Mouse (Mus musculus) megakaryocyte-erythroid progenitor cell, adult 5-6 weeks (primary cell): ENCODE results near the gene Gm11213. TPM values are rescaled to one million over a fixed set of nuclear protein-coding genes. Genes with fewer than 3 reads are reported as not detected.
A peak's percentile ranks its signal among the peaks of the same experiment; 100 is the strongest.

Source experiments
- ATAC-seq: replicated peaks from 2 replicates; pipeline ENCODE4 v1.8.0; 2016; ENCODE audit warnings: mild to moderate bottlenecking, inconsistent platforms; ENCODE audit not compliant: severe bottlenecking, poor library complexity, low FRiP score, low TSS enrichment
- total RNA-seq, 2 experiments: library from RNA; stranded (forward) in 1 of 2; stranded (reverse) in 1 of 2; fragments of 200-1000, 215-1000 nt in 1 of 2; fragments of >200 nt in 1 of 2; fragmentation: Nextera tagmentation in 1 of 2; gene quantifications; 2 replicates each; pipeline ENCODE4 v1.2.3; 2014 to 2017

The Gm11213 gene
- total RNA-seq, 2 experiments from 2014 or later: not detected

DNA sequence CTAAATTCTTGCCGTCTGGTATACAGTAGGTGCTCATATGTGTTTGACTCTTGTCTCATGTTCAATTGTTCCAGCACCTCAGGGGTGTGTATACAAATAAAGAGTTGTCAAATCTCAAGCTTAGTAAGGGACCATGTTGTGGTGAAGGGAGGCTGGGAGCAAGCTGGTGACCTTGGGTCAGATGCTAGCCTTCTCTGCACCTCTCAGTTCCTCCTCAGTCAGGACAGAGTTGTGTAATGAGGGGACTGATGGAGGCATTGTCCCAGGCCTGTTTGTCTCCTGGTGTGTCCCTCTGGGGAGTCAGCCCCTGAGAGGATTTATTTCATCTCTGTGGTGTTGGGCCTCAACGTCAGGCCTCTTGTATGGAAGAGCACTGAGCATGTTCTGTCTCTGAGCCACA, 18.8 kb downstream of the Gm11213 start:
- ATAC-seq: no peak

DNA sequence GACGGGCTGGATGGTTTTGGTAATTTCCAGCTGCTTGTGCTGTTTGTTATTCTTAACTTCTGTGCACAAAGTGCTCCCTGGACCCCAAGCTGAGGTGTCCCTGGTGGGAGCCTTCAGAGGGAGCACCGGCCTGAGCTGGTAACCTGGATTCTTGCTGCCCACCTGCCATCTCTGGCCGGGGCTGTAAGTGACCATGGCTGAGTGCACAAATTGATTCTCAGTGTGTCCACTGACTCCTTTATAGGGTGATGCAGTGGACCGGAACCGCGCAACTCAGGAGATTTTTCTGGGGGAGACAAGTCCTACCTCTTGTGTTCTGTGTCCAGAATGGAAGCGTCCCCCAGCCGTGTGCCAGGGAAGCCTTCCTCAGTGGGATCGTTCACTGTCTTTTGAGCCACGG, 19.8 kb downstream of the Gm11213 start:
- ATAC-seq: no peak

DNA sequence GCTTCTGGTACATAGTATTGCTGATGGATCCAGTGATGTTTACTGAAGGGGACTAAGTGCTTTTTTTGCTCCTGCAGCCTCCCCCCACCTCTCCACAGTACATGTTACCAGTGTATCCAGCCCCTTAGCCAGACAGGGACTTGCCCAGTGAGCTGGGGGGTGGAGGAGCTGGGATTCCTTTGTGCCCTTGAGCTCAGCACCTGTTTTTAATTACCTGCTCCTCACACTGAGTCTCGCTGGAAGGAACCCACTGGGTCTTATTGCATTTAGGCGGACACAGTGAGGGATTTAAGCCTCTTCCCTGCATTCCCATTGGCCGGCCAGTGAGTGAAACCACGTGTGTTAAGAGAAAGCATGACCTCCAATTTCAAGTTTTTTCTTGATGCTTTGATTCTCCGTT, 22.5 kb downstream of the Gm11213 start:
- ATAC-seq: no peak

DNA sequence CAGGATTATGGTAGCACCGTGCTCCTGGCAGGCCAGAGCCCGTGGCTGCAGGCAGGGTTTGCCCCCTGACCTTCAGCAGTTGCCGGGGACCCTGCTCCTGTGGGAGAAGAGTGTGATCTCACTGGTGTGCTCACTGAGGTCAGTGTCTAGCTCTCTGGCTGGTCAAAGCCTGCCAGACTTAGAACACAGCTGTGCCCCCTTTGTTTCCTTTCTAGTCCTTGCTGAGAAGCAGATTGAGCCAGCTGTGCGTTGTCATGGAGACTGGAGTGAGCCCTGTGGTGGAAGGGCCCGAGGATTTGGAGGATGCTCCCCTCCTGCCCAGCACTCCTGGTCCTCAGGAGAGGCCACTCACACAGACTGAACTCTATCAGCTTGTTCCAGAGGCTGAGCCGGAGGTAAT, 25.0 kb downstream of the Gm11213 start:
- no peak for ATAC-seq

DNA sequence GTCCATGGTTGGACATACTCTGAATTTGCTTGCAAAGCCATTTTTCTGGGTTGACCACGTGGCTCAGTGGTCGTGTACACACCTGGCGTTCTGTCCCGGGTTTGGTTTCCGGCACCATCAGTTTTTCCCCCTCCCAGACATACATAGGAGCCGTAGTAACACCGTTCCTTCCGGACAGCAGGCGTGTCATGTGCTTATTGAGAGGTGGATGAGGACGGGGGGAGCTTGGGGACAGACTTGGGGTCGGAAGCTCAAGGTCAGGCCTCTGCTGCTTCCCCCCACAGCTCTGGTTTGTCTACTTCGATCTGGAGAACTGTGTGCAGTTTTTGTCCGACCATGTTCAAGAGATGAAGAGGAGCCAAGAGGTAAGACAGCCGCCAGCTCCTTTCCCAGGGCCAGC, 25.4 kb downstream of the Gm11213 start:
- ATAC-seq: no peak

DNA sequence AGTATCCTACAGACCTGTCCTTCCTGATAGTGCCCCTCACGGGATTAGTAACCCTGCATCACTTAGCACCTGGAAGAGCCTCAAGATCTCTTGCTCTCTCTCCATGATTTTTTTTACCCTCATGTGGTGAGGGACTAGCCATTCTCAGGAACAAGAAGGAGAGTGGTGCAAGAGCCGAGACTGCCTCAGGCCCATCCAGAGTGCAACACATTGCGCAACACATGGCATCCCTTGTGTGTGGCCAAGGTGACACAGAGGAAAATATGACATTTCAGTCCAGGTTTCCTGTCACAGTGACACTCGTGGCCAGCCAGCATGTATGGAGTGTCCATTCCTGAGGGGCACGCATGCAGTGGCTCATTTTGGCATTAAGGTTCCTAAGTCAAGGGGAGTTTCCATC, 32.4 kb downstream of the Gm11213 start:
- ATAC-seq: no peak

DNA sequence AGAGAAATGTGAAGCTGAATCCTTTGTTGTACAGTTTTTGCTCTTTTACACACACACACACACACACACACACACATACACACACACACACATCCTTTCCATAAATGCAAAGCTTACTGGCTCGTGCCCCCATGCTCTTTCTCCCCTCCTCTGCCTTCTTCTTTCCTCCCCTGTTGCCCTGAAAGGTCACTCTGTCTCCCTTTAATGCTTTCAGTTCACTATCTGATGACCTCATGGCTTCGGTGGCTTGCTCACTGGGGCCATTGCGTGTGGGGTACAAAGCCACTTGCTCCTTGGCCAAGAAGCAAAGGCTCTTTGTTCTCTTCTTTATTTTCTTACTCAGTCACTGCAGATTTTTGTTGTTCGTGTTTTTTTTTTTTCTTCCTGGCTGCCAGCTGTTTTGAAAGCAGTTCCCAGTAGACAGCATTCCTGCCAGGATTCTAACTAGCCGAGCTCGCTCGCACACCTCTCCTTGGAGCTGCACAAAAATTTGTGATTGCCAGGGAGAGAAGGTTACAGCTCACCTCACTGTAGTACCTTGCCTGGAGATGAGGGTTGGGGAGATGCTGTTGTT, 34.8 kb downstream of the Gm11213 start:
- no peak for ATAC-seq

DNA sequence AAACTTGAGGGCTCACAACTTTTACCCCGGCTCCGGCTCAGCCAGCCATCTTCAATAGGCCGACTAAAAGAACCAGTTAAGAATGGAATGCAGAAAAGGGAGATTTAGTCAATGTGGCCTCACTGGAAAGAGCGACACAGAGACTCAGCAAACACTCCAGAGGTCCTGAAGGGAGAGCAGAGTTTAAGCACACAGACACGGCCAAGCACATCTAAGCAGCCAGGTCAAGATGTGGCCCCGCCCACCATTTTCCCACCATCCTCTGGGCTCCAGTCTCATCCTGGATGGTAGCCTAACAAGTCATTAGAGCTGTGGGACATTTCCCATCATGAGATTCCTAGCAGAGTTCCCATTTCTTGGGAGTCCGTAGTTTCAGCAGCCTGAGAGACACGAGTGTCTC, 35.7 kb downstream of the Gm11213 start:
- no peak for ATAC-seq

DNA sequence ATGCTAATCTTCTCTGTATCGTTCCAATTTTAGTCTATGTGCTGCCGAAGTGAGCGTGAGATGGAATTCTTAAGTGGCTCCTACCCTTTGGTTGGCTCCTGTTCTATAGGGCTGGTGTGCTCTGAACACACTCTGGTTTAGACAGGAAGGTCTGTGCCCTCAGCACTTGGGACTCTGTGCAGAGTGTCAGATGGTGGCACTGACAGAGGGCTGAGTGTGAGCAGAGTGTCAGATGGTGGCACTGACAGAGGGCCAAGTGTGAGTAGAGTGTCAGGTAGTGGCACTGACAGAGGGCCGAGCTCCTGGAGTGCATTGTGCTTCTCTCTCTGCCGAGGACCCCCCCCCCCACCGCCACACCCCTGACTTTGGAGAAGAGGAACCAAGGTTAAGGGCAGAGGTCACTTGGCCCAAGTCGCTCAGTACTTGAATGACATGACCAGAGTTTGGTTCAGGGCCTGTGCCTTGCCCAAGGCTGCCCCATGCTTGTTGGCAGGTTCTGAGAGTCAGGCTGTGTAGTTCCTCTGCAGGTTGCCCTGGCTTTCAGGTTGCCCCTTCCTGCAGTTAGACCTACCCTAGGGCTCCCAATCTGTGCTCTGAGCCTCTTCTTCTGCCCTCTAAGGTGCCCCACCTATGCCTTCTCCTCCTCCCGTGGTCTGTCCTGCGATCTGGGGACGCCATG, 37.2 kb downstream of the Gm11213 start:
- no peak for ATAC-seq

DNA sequence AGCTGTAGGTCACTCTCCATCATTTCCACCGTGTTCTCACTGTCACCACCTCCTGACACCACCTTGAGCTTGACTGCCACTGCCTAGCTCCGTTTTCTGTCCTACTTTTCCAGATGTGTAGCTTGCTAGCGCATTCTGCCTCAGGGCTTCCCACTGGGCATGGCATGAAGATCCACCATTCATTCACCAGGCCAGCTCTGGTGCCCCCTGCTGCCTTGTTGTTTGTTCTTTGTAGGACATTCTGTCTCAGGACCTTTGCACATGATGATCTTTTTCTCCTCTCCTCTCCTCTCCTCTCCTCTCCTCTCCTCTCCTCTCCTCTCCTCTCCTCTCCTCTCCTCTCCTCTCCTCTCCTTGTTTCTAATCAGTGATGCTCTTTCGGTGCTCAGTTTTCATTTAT, 42.3 kb downstream of the Gm11213 start:
- no peak for ATAC-seq

DNA sequence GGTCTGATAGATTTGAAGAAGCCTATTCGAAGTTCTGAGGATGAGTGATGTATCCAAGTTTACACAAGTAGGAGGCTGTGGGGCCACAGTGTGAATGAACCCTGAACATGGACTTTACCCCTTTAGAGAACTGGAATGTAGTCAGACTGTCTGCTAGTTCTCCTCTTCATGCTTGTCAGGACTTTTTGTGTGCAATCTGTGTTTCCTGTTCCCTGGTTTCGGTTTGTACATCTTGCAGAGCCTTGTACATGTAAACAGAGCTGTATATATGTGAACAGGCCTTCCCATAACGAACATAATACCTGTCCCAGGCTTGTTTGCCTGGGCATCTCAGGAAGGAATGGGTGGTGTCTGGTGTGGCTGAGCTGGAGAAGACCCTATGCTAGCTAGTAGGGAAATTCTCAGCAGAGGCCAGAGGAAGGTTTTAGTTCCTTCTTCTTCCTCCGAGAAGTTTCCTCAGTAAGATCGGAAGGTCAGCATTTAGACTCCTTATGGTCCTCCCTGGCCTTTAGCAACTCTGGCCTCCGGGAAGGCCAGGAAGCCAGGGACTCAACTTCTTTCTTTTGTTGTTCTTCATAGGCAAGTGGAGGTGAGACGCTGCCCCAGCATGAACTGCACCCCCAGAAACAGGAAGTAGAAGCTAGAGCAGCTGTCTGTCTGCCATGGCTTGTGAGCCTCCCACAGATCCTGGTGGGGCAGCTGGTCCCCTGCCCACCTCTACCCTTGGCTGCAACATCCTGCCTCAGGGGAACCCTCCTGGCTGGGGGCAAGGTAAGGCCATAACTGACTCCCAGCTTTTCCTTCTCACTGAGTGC, 43.0 kb downstream of the Gm11213 start:
- no peak for ATAC-seq

DNA sequence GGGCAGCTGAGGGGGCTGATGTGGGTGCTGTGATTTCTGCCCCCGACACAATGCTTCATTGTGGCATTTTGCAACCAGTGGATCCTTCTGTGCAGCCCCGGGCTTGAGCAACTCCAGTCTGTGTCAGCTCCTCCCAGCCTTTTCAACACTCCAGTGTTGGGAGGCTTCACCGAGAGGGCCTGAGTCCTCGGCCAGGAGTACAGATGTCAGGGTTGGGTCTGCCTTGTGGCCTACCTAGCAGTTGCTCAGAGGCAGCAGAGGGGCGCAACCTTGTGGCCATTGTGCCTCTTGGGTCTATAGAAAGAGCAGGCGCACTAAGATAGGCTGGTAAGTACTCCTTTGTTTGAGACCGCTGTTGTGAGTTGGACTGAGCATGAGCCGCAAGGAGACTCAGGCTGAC, 45.0 kb downstream of the Gm11213 start:
- peak; percentile 23; the same call in 1 of the 2 replicates for ATAC-seq

DNA sequence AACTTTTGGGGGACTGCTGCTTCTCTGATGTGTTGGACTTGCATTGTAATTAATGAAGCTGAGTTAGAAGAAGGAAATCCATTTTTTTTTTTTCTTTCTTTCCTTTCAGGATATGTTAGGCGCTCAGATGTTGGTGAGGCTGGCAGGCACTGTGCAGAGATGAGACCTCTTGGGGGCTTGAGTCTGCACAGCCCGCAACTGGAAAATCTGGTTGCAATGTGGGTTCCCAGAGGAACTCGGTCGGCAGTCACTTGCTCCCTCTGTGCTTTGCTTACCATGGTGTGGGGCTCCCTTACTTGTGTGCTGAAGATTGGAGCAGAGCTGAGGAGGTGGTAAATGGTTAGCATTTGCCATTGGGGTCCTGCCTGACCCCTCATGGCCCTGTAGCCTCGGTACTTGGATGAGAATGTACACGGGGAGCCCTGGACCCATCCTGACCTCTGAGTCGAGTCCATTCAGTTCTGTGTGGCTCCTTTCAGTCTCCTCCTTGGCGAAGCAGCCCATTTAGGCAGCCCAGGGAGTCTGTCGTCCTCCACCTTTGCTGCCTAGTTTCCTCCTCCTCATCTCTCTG, 45.8 kb downstream of the Gm11213 start:
- ATAC-seq: 0 out of 2 replicates have a peak, but pooled peaks have one; percentile 12

DNA sequence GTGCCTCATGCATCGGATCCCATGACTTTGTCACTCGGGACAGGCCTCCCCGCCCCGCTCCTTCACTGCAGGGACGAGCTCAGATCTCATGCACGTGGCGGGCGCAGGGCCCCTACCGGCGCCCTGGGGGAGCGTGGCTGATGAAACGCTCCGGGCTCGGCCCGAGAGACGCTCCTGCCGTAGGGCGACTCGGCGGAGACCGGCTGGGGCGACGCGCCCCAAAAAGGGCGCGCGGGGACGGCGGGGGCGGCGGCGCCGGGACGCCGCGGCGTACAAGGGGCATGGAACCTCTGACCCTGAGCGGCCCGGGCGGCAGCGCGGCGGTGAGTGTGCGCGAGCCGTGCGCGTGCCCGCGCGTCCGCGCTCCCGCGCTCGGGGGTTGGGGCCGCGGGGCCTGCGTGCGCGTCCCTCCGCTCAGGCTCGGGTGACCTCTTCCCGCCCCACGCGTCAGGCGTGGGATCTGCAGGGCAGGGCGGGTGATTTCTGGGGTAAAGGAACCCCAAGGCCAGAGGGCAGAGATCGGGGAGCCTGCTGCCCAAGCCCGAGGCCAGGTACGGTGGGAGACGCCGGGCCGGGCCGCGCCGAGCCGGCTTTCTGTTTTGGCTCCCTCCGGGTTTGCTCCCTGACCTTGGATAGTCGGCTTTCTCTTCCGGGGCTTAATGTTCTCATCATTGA, 46.5 kb downstream of the Gm11213 start, which contains the start of gene Tmem268:
TSS of gene Tmem268 (plus strand) at position 375 of the 675 bp plus-strand sequence.
- peak; percentile 79 for ATAC-seq

DNA sequence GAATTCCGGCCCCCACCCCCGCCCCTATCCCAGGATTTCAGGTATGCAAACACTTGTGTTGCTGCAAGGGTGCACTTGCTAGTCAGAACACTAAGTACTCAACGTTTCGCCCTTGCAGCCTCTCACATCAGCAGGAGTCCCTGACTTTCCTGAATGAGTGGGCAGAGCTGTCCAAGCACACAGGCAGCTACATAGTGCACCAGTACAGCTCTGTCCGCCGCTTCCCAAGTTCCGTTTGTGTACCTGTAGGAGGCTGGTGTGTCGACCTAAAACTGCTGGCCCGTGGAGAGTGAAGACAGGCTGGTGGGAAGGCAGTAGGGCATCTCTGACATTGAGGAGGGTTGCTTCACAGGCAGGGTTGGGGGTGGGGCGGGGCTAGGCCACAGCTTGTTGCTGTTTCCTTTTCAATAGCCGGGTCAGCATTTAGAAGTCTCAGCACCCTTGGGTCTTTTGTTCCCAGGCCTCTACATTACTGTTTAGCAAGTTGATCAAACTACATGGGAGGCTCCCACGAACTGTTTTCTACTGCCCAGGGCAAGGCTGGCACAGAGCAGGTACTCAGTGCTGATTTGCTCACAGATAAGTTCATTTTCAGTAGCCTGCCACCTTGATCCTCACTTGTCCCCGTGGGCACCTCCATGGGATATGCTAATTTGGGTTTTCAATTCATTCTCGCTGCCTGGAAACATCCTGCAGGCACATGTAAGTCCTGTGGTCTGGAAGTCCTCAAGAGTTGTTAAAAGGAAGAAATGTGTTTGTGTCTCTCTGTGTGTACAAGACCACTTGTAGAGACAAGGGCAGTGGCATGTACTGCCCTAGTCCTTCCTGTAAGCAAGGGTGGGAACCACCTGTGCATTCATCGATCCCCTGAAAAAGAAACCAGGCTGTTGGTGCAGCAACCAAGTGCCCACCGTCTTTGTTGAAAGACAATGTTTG, 47.7 kb downstream of the Gm11213 start:
- no peak for ATAC-seq

DNA sequence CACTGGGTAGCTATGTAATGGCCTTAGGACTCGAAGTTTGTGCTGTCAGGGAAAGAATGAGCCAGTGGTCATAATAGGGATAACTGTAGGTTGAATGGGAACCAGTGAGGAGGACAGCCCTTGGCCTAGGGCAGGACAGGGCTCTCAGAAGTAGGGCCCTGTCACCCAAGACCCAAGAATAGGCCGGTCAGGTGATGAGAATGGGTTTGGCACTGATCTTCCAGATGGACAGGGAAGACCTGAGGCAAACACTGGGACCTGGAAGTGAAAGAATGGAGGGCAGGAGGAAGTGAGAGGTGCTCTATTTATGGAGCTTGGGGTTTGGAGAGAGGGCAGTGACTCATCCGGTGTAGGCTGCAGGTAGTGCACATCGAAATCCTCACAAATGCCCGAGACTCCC, 48.4 kb downstream of the Gm11213 start:
- ATAC-seq: no peak

DNA sequence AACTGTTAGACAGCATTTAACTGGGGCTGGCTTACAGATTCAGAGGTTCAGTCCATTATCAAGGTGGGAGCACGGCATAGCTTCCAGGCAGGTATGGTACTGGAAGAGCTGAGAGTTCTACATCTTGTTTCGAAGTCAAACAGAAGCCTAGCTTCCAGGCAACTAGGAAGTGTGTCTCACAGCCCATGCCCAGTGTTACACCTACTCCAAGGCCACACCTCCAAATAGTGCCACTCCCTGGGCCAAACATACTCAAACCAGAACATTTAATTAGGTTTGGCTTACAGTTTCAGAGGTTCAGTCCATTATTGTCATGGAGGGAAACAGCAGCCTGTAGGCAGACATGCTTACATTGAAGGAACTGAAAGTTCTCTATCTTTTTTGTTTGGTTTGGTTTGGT, 50.0 kb downstream of the Gm11213 start:
- no peak for ATAC-seq

DNA sequence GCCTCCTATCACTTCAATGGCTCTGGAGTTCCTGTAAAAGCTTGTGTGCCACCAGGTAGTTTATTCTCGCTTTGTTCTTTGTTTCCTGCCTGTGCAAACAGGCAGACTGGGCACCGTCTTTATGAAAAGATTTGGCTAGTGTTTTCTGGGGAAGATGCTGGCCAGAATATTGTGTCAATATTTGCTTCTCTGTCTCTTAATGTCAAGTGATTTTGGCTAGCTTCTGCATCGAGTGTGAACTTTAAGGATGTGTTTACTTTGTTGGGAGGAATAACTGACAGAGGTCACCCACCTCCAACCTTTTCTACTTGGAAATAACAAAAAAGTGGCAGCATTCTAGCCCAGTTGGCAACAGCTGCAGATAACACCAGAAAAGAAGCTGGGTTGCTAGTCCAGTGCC, 50.4 kb downstream of the Gm11213 start:
- ATAC-seq: no peak
